Comparison of ENCODE assay signal across 29 mouse cellular contexts in genomic region chr2:156543804-156544203, GRCm38 (mm10).
"Had no signal": no experiment of that assay in that cellular context is flagged by ENCODE, and none has a peak within 500 bp of the region (broad histone marks: within the 10 kb centered on the region; RNA-seq: fewer than 3 reads in every experiment).

No protein-coding gene starts in this region.

- H3K4me2 ChIP-seq: heart, embryonic 12.5 days; heart, embryonic 13.5 days; heart, embryonic 15.5 days; hindbrain, embryonic 12.5 days; hindbrain, embryonic 13.5 days; hindbrain, embryonic 14.5 days; hindbrain, embryonic 15.5 days; intestine, embryonic 15.5 days; kidney, embryonic 15.5 days had no signal

- H3K36me3 ChIP-seq: heart, embryonic 15.5 days; hindbrain, embryonic 10.5 days; intestine, embryonic 15.5 days had no signal

- H3K9ac ChIP-seq: heart, embryonic 12.5 days; heart, embryonic 13.5 days; heart, embryonic 15.5 days; hindbrain, embryonic 12.5 days; hindbrain, embryonic 13.5 days; hindbrain, embryonic 14.5 days; hindbrain, embryonic 15.5 days; intestine, embryonic 15.5 days; kidney, embryonic 15.5 days had no signal

- H3K27ac ChIP-seq: heart, embryonic 13.5 days; heart, embryonic 15.5 days; hindbrain, embryonic 10.5 days; hindbrain, embryonic 12.5 days; hindbrain, embryonic 13.5 days; hindbrain, embryonic 14.5 days; hindbrain, embryonic 15.5 days; hindbrain, postnatal 0 days; intestine, embryonic 15.5 days; kidney, embryonic 15.5 days; kidney, postnatal 0 days; layer of hippocampus, adult 2 months had no signal

- H3K9me3 ChIP-seq: heart, embryonic 12.5 days; heart, embryonic 13.5 days; heart, embryonic 15.5 days; hindbrain, embryonic 10.5 days; hindbrain, embryonic 12.5 days; hindbrain, embryonic 13.5 days; hindbrain, embryonic 15.5 days; intestine, embryonic 15.5 days; kidney, embryonic 15.5 days had no signal

- H3K27me3 ChIP-seq: heart, embryonic 12.5 days; heart, embryonic 13.5 days; heart, embryonic 15.5 days; hindbrain, embryonic 12.5 days; hindbrain, embryonic 15.5 days; intestine, embryonic 15.5 days; kidney, embryonic 15.5 days had no signal

- H3K4me3 ChIP-seq: heart, embryonic 12.5 days; heart, embryonic 13.5 days; heart, embryonic 15.5 days; hindbrain, embryonic 10.5 days; hindbrain, embryonic 12.5 days; hindbrain, embryonic 13.5 days; hindbrain, embryonic 15.5 days; intestine, embryonic 15.5 days; kidney, embryonic 15.5 days; layer of hippocampus, adult 2 months; left cerebral cortex, adult 2 months had no signal

- DNase-seq: heart, postnatal 10 days; heart, postnatal 14 days; heart, postnatal 36 days; heart, postnatal 4 days; kidney, adult 18-20 months; kidney, adult 2 months; kidney, adult 8-10 months; kidney, adult 9 months; kidney, postnatal 10 days; kidney, postnatal 14 days; kidney, postnatal 25 days; kidney, postnatal 36 days; kidney, postnatal 4 days; layer of hippocampus, adult 9-11 months; layer of hippocampus, postnatal 36 days had no signal
